Mouse (Mus musculus) heart, embryonic 12.5 days (tissue): ENCODE measurements around the gene Nrn1l. TPM values are rescaled to one million over a fixed set of nuclear protein-coding genes. Genes with fewer than 3 reads are reported as not detected.
A peak's percentile ranks its signal among the peaks of the same experiment; 100 is the strongest.

Experiments
- ATAC-seq: fragments of 200-750 bp; cut with Nextera tagmentation; 2 replicates; pipeline ENCODE4 v1.8.0; 2017; ENCODE audit warnings: moderate TSS enrichment, moderate library complexity; ENCODE audit not compliant: insufficient number of reproducible peaks, low FRiP score
- H3K27ac ChIP-seq: fragments of 300-500 bp; sonication (generic); 2 replicates; pipeline ENCODE4 v1.5.1; 2016; ENCODE audit warnings: mild to moderate bottlenecking, moderate library complexity; ENCODE audit not compliant: poor library complexity, severe bottlenecking
- H3K27me3 ChIP-seq: fragments of 300-500 bp; sonication (generic); replicated peaks from 2 replicates; pipeline ENCODE4 v1.6.1; 2016; ENCODE audit warnings: mild to moderate bottlenecking, moderate library complexity
- H3K36me3 ChIP-seq: fragments of 300-500 bp; sonication (generic); 2 replicates; pipeline ENCODE4 v1.6.1; 2016; ENCODE audit warnings: mild to moderate bottlenecking, moderate library complexity
- H3K4me1 ChIP-seq: fragments of 300-500 bp; sonication (generic); replicated peaks from 2 replicates; pipeline ENCODE4 v1.6.1; 2016; ENCODE audit warnings: mild to moderate bottlenecking
- H3K4me2 ChIP-seq: fragments of 300-500 bp; sonication (generic); 2 replicates; pipeline ENCODE4 v1.6.1; 2016; ENCODE audit warnings: mild to moderate bottlenecking, moderate library complexity
- H3K4me3 ChIP-seq: fragments of 300-500 bp; sonication (generic); 2 replicates; pipeline ENCODE4 v1.5.1; 2016; ENCODE audit warnings: mild to moderate bottlenecking
- H3K9ac ChIP-seq: fragments of 300-500 bp; sonication (generic); 2 replicates; pipeline ENCODE4 v1.6.1; 2016; ENCODE audit warnings: mild to moderate bottlenecking, moderate library complexity
- H3K9me3 ChIP-seq: fragments of 300-500 bp; sonication (generic); replicated peaks from 2 replicates; pipeline ENCODE4 v1.6.1; 2016; ENCODE audit warnings: mild to moderate bottlenecking, moderate library complexity
- WGBS: fragments of 180-500 bp; shearing (Covaris S2); methylation state at CpG from one replicate; pipeline ENCODE4 v1.1.7; 2016; 5-methylcytosine and 5-hydroxymethylcytosine counted together
- polyA plus RNA-seq: library from polyadenylated mRNA; unstranded; fragments of >200 nt; fragmentation: Nextera tagmentation; extraction: Ambion mirVana; gene quantifications from 2 replicates; pipeline ENCODE4 v1.2.1, GENCODE M21; 2016

Gene Nrn1l
- polyA plus RNA-seq, 1 experiment from 2014 or later: 0.31 TPM

DNA sequence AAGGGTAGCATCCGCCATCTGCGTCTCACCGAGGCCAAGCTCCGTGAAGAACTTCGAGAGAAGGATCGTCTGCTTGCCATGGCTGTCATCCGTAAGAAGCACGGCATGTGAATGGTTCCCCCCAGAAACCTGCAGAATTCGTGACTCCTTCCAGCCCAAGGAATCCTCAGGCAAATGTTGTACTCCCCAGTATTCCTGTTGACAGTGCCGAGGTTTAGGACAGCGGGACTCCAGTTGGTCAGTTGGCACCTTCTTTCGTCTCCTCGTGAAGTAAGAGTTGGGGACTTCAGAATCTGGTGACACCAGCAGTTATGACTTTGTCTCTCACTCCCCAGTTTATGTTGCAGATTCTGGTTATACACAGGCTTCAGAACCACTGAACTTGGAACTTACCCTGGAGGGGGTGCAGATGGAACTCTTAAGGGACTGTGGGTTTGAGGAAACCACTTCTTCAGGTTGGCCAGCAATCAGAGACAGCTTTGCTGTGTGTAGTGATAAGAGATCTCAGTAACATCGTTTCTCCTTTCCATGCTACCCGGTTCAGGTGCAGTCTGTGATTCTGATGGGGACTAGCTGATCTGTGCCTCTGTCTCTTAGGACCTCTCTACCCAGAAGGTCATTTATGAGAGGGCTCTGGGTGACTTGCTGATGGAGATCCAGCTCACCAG, 37.1 kb upstream of the Nrn1l start:
- Histone ChIP-seq H3K27ac (peak overlapping the region; percentile 81; the same call in 1 of the 2 replicates), H3K36me3 (peaks cover 12% of the 10 kb centered on the region; the same call in 1 of the 2 replicates), H3K4me3 (peak overlapping the region; percentile 84), H3K9me3 (no peaks in the 10 kb centered on the region), H3K4me1 (peaks cover 34% of the 10 kb centered on the region), H3K9ac (peak overlapping the region; percentile 92), H3K4me2 (peak overlapping the region; percentile 97), H3K27me3 (no peaks in the 10 kb centered on the region)
- WGBS: 10% methylated on average over 15 of the region's 15 CpGs
- no peak for ATAC-seq

DNA sequence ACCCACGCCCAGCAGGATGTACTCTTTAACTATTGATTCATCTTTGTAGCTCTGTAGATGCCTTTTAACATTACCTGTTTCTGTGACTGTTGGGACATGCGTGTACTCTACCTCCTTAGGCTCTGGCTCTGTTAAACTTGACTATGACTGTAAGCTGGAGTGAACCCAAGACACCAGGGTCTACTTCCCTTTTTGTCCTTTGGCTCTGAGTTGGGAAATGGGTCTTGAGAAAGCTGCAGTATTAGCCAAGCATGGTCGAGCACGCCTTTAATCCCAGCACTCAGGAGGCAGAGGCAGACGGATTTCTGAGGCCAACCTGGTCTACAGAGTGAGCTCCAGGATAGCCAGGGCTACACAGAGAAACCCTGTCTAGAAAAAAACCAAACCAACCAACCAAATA, 34.9 kb upstream of the Nrn1l start:
- H3K27ac ChIP-seq: no peak overlapping the region
- no peak overlapping the region for H3K4me3 ChIP-seq
- ATAC-seq: no peak
- H3K4me1 ChIP-seq: peaks cover 52% of the 10 kb centered on the region
- H3K9me3 ChIP-seq: no peaks in the 10 kb centered on the region
- no peak overlapping the region for H3K9ac ChIP-seq
- 81% methylated on average over 5 of the region's 5 CpGs for WGBS
- no peak overlapping the region for H3K4me2 ChIP-seq
- H3K27me3 ChIP-seq: no peaks in the 10 kb centered on the region
- H3K36me3 ChIP-seq: peaks cover 14% of the 10 kb centered on the region; the same call in 1 of the 2 replicates

DNA sequence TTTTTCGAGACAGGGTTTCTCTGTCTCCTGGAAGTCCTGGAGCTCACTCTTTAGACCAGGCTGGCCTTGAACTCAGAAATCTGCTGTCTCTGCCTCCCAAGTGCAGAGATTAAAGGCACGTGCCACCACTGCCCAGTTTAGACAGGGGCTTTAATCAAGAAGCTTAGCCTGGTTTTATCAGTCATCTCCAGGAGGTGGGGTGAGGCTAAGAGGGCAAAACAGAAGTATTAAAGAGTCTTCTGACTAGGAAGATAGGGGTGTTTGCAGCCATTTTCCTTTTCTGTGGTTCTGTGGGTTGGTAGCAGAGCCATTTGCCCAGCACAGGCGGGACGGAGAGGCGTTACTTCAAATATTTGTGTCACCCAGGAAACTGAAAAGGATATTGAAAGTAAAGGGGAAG, 34.1 kb upstream of the Nrn1l start:
- no peak overlapping the region for H3K4me3 ChIP-seq
- no peaks in the 10 kb centered on the region for H3K9me3 ChIP-seq
- H3K27ac ChIP-seq: peak overlapping the region; percentile 95
- peaks cover 58% of the 10 kb centered on the region for H3K4me1 ChIP-seq
- H3K4me2 ChIP-seq: peak overlapping the region; percentile 68
- 0 out of 2 replicates have a peak overlapping the region, but pooled peaks have one; percentile 43 for H3K9ac ChIP-seq
- WGBS: 49% methylated on average over 5 of the region's 5 CpGs
- peaks cover 15% of the 10 kb centered on the region; the same call in 1 of the 2 replicates for H3K36me3 ChIP-seq
- ATAC-seq: no peak
- no peaks in the 10 kb centered on the region for H3K27me3 ChIP-seq

DNA sequence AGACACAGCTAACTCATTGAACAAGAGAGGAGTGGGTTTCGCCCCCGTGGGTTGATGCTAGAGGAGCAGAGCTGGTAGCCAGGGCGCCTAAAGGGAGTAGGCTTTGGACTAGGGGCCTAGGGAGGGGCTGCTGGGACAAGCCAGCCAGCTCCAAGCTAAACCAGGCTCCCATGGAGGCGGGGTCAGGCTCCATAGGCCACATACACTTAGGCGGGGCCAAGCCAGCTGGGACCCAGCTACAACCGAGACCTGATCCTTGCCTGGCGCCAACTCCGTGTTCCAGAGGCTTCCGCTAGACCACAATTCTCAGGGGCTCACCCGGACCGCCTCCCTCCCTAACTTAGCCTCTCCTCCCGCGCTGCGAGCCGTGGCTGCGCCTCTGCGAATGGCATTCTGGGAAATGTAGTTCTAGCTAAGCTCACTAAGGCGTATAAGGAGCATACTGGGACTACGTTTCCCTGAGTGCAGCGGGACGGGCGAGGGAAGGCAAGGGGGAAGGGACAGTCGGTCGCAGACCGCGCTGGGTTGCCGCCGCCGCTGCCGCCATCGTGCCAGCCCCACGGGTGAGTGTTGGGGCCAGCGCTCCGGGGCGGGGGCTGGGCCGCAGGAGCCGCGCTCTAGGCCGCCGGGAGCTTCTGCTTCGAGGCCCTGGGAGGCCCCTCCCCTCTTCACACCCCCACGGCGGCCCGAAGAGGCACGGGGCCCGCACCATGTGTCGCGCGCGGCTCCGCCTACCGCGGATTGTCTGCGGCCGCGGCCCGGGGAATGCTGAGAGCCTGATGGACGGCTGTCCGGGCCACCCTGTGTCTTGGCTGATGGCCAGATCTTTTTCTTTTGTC, 33.0 kb upstream of the Nrn1l start, which contains the start of gene Nutf2:
TSS of gene Nutf2 (plus strand) at position 438 of the 839 bp plus-strand sequence.
- peaks cover 59% of the 10 kb centered on the region for H3K4me1 ChIP-seq
- WGBS: under 1% methylated on average over 58 of the region's 59 CpGs
- ATAC-seq: peak; percentile 95
- peak within 1 kb of the TSS; percentile 97 for H3K4me3 ChIP-seq
- no peaks in the 10 kb centered on the region for H3K9me3 ChIP-seq
- peak within 1 kb of the TSS; percentile 97 for H3K9ac ChIP-seq
- H3K27me3 ChIP-seq: no peaks in the 10 kb centered on the region
- peak within 1 kb of the TSS; percentile 88 for H3K4me2 ChIP-seq
- H3K27ac ChIP-seq: peak within 1 kb of the TSS; percentile 95
- peaks cover 21% of the 10 kb centered on the region for H3K36me3 ChIP-seq

DNA sequence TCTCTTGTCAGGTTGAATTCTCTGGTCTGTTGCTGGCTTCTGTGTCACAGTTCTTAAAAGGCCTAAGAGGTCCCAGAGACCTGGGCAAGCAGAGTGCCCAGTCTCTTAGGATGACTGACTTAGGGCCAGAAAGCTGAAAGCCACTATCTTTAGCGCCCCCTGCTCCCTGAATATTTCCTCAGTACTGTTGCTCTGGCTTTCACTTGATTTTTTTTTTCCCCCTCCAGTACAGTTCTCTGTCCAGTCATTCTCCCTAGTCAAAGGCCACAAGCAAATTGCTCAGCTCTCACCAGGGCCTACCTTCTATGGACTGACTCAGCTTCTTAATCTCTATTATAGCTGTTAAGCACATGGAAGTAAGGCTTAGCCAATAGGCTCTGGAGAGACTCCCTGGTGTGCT, 31.4 kb upstream of the Nrn1l start:
- peak overlapping the region; percentile 7; the same call in 1 of the 2 replicates for H3K27ac ChIP-seq
- no peaks in the 10 kb centered on the region for H3K27me3 ChIP-seq
- ATAC-seq: no peak
- H3K36me3 ChIP-seq: peaks cover 35% of the 10 kb centered on the region
- H3K9ac ChIP-seq: peak overlapping the region; percentile 97
- peaks cover 50% of the 10 kb centered on the region for H3K4me1 ChIP-seq
- WGBS: 6% methylated on average over 1 of the region's 1 CpGs
- H3K4me2 ChIP-seq: peak overlapping the region; percentile 88
- peak overlapping the region; percentile 97 for H3K4me3 ChIP-seq
- H3K9me3 ChIP-seq: no peaks in the 10 kb centered on the region

DNA sequence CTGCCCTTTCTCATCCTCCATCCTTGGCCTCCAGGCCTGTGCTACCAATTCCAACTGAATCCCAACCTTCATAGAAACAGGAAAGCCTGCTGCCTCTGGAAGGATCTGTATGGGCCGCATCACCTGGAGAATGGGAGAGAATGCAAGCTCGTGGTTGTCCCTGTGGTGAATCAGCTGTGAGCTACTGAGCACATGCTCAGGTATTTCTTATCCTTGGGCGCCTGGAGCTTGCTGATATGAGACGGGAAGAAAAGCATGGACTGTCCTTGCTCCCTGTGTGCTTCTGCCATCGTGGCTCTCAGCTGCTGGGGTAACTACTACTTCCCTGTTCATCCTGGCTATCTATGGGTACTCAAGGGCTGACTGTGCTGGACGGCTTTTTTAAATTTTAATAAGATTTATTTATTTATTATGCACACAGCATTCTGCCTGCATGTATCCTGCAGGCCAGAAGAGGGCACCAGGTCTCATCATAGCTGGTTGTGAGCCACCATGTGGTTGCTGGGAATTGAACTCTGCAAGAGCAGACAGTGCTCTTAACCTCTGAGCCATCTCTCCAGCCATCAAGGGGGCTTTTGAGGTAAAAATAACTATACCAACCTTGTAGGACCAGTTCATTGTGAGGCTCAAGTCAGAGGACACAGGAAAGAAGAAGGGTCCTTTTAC, 26.9 kb upstream of the Nrn1l start:
- Histone ChIP-seq H3K27ac (no peak overlapping the region), H3K9me3 (no peaks in the 10 kb centered on the region), H3K4me2 (no peak overlapping the region), H3K9ac (no peak overlapping the region), H3K36me3 (peaks cover 63% of the 10 kb centered on the region), H3K4me1 (peaks cover 38% of the 10 kb centered on the region), H3K27me3 (no peaks in the 10 kb centered on the region), H3K4me3 (no peak overlapping the region)
- WGBS: 73% methylated on average over 6 of the region's 6 CpGs
- ATAC-seq: no peak

DNA sequence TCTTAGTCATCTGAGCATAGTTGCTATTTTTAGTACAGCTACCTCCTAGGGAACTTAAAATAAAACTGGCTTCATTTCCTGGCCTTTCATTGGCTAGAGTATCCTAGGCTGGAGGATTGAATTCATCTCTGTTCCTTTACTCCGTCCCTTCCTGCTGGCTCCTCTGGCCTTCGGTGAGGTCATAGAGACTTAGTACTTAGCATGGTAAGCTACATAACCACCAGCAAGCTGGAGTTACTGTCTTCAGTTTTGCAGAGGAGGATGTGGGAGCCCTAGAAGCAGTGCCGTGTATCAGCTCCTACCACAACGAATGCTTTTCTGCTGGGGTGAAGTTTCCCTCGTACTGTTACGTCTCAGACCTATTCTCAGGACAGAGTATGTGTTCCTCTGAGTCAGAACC, 19.1 kb upstream of the Nrn1l start:
- H3K4me3 ChIP-seq: no peak overlapping the region
- peaks cover 30% of the 10 kb centered on the region for H3K4me1 ChIP-seq
- peak overlapping the region; percentile 40; the same call in 1 of the 2 replicates for H3K9ac ChIP-seq
- no peaks in the 10 kb centered on the region for H3K27me3 ChIP-seq
- 57% methylated on average over 6 of the region's 6 CpGs for WGBS
- H3K9me3 ChIP-seq: no peaks in the 10 kb centered on the region
- peaks cover 79% of the 10 kb centered on the region for H3K36me3 ChIP-seq
- ATAC-seq: no peak
- H3K27ac ChIP-seq: peak overlapping the region; percentile 82
- H3K4me2 ChIP-seq: peak overlapping the region; percentile 40

DNA sequence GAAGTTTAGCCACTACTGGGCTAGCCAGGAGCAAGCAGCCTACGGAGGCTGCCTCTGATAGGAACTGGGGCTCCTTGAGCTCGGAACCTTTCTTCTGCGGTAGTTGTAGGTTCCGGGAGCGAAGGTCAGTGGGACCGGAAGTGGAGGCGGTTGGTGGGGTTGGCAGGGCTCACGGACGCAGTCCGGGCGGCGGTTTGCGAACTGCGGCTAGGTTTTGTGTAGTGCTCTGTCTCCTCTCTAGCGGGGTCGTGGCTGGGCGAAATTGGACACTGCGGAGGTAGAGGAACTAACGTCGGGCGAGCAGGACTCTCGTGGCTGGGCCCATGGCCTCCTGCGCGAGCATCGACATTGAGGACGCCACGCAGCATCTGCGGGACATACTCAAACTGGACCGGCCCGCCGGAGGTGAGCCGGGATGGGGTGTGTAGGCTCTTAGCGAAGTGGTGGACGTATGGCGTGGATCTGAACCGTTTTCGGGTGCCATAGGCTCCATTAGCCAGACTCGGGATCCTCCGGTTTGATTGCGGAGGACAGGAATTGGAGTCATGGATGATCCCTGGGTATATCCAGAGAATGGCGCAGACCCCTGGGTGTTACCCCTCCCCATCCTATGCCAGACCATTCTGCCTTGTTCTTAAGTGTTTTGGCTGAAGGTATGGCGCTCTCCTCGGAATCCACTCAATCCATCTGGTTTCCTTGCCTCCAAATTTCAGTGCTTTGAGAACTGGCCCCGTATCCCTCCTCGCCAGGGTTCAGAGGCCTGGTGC, 12.4 kb upstream of the Nrn1l start, which contains the start of gene Edc4:
TSS of gene Edc4 (plus strand) at position 128 of the 767 bp plus-strand sequence.
- Histone ChIP-seq H3K36me3 (peaks cover 56% of the 10 kb centered on the region), H3K27ac (peak within 1 kb of the TSS; percentile 56; the same call in 1 of the 2 replicates), H3K9ac (peak within 1 kb of the TSS; percentile 94), H3K27me3 (no peaks in the 10 kb centered on the region), H3K4me1 (peaks cover 26% of the 10 kb centered on the region), H3K4me2 (peak within 1 kb of the TSS; percentile 97), H3K9me3 (no peaks in the 10 kb centered on the region), H3K4me3 (peak within 1 kb of the TSS; percentile 95)
- ATAC-seq: peak; percentile 81
- under 1% methylated on average over 45 of the region's 45 CpGs for WGBS

DNA sequence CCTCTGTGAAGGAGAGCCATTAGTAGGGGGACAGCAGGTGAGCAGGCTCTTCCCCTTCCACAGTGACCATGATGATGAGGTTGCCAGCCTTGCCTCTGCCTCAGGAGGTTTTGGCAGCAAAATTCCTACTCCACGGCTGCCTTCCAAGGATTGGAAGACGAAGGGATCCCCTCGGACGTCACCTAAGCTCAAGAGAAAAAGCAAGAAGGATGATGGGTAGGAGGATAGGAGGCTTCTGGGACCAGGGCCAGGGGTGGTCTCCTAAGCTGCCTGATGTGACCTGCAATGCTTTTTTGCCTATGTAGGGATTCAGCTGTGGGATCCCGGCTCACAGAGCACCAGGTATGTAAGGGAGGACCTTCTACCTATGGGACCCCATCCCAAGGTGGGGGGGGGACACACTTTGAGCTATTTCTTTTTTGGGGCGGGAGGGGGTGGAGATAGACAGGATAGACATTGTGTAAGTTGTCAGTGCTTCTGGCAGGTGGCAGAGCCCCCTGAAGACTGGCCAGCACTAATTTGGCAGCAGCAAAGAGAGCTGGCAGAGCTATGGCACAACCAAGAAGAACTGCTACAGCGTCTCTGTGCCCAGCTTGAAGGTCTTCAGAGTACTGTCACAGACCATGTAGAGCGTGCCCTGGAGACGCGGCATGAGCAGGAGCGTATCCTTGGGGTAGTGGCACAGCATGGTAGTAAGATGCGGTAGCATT, 3.5 kb upstream of the Nrn1l start:
- Histone ChIP-seq H3K4me1 (peaks cover 9% of the 10 kb centered on the region), H3K27ac (no peak overlapping the region), H3K27me3 (no peaks in the 10 kb centered on the region), H3K4me3 (no peak overlapping the region), H3K9me3 (no peaks in the 10 kb centered on the region), H3K36me3 (peaks cover 80% of the 10 kb centered on the region), H3K4me2 (no peak overlapping the region), H3K9ac (no peak overlapping the region)
- no peak for ATAC-seq
- 91% methylated on average over 12 of the region's 12 CpGs for WGBS

DNA sequence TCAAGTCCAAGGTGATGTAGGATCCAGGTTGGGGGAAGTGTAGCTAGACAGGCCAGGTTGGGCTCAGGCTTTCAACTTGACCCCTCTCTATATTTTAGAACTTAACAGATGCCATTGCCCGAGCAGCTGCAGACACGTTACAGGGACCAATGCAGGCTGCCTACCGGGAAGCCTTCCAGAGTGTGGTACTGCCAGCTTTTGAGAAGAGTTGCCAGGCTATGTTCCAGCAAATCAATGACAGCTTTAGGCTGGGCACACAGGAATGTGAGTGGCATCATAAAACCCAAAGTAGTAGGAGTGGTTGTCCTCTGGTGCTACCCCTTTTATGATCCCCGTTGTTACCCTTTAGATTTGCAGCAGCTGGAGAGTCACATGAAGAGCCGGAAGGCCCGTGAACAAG, 2.5 kb upstream of the Nrn1l start:
- Histone ChIP-seq H3K4me3 (no peak overlapping the region), H3K4me2 (no peak overlapping the region), H3K4me1 (peaks cover 9% of the 10 kb centered on the region), H3K9ac (no peak overlapping the region), H3K27ac (no peak overlapping the region), H3K36me3 (peaks cover 70% of the 10 kb centered on the region), H3K9me3 (no peaks in the 10 kb centered on the region), H3K27me3 (no peaks in the 10 kb centered on the region)
- WGBS: 90% methylated on average over 6 of the region's 6 CpGs
- ATAC-seq: no peak
